Mouse (Mus musculus): ENCODE results near the gene Ptcra. TPM values are rescaled to one million over a fixed set of nuclear protein-coding genes. Genes with fewer than 3 reads are reported as not detected.

The Ptcra gene
- polyA plus RNA-seq, 1 experiment from 2014 or later, result 0.64 TPM

DNA sequence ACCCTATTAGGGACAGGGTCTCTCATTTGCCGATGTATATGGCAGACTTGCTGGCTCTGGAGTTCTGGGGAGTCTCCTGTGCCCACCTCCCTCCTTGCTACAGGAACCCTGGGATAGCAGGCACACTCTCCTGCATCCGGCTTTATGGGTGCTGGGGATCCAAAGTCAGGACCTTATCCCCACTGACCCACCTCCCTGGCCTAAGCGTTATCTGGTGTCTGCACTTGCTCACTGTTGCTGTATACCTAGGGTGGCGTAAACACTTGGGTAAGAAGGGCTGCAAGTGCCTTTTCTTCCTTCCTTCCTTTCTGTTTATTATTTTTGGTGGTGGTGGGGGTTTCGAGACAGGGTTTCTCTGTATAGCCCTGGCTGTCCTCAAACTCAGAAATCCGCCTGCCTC, 22.2 kb downstream of the Ptcra start:
- no peak overlapping the region for H3K4me3 ChIP-seq (replicated peaks)
- H3K9me3 ChIP-seq (replicated peaks), result no peaks in the 10 kb centered on the region
- no peak overlapping the region for H3K4me2 ChIP-seq
- no peaks in the 10 kb centered on the region for H3K27me3 ChIP-seq
- no peak for ATAC-seq (replicated peaks; ENCODE audit: low FRiP score)
- H3K36me3 ChIP-seq, result peaks cover 59% of the 10 kb centered on the region
- 92% methylated on average over 6 of the region's 6 CpGs for WGBS
- H3K9ac ChIP-seq, result no peak overlapping the region
- no peak overlapping the region for H3K27ac ChIP-seq
- no peaks in the 10 kb centered on the region for H3K4me1 ChIP-seq

DNA sequence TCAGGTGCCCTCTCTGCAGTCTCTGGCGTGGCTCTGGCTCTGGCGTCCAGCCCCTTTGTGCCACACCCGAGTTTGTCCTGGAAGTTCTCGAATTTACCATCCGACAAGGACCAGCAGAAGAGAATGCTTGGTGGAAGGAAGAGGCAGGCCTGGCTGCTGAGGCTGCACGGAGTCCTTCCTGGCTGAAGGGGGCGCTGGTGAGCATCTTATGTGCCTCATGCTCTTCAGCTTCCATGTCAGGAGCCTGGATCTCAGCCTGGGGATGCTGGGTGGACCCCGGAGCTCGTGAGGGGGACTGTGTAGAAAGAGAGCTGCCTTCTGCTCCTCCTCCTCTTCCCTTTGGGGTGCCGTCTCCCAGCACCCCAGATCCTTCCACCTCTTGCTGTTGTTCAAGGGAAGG, 27.4 kb downstream of the Ptcra start:
- Histone ChIP-seq H3K4me2 (no peak overlapping the region), H3K9me3 (replicated peaks) (no peaks in the 10 kb centered on the region), H3K4me3 (replicated peaks) (no peak overlapping the region), H3K4me1 (no peaks in the 10 kb centered on the region), H3K27me3 (no peaks in the 10 kb centered on the region), H3K27ac (no peak overlapping the region), H3K9ac (no peak overlapping the region), H3K36me3 (peaks cover 25% of the 10 kb centered on the region)
- 63% methylated on average over 10 of the region's 10 CpGs for WGBS
- ATAC-seq (replicated peaks; ENCODE audit: low FRiP score), result no peak

DNA sequence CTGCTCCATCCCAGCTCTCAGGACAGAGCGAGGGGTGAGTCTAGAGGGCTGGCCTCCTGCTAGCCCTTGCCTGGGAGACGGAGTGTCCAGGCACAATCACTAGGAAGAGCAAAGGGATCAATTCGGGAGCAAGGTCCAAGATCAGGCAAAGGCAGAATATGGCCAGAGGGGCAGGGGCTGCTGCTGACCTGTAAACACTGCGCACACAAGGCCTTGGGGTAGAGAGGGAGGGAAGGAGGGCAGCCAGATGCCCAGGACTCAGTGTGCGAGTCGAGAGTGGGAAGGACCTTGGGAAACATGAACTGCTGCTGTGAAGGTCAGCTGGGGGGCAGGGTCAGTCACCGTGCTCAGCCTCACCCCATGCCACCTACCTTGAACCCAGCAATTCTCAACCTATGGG, 28.2 kb downstream of the Ptcra start:
- peaks cover 23% of the 10 kb centered on the region for H3K36me3 ChIP-seq
- no peak overlapping the region for H3K9ac ChIP-seq
- ATAC-seq (replicated peaks; ENCODE audit: low FRiP score), result no peak
- 82% methylated on average over 7 of the region's 7 CpGs for WGBS
- H3K27ac ChIP-seq, result no peak overlapping the region
- no peak overlapping the region for H3K4me3 ChIP-seq (replicated peaks)
- no peak overlapping the region for H3K4me2 ChIP-seq
- H3K9me3 ChIP-seq (replicated peaks), result no peaks in the 10 kb centered on the region
- H3K4me1 ChIP-seq, result no peaks in the 10 kb centered on the region
- H3K27me3 ChIP-seq, result no peaks in the 10 kb centered on the region

DNA sequence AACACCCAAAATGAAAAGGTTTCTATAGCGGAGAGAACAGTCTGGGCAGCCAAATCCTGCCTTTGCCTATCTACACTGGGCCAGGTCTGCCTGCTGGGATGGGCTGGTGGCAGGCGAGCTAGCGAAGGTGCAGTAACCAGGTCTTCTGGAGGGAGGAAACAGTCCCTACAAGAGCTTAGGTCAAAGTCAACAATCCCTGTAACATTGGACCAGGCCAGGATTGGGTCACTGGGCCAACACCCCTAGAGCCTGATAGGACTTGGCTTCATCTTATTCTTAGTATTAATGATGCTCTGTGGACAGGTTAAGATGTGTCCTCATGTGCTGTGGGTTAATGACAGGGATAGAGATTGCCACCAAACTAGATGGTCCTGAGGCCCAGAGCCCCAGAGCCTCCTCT, 29.5 kb downstream of the Ptcra start:
- peaks cover under 1% of the 10 kb centered on the region; the same call in 1 of the 2 replicates for H3K4me1 ChIP-seq
- no peaks in the 10 kb centered on the region for H3K9me3 ChIP-seq (replicated peaks)
- 98% methylated on average over 3 of the region's 3 CpGs for WGBS
- ATAC-seq (replicated peaks; ENCODE audit: low FRiP score), result no peak
- no peak overlapping the region for H3K9ac ChIP-seq
- no peak overlapping the region for H3K27ac ChIP-seq
- H3K4me3 ChIP-seq (replicated peaks), result no peak overlapping the region
- H3K4me2 ChIP-seq, result no peak overlapping the region
- H3K36me3 ChIP-seq, result peaks cover 23% of the 10 kb centered on the region
- H3K27me3 ChIP-seq, result peaks cover 5% of the 10 kb centered on the region

DNA sequence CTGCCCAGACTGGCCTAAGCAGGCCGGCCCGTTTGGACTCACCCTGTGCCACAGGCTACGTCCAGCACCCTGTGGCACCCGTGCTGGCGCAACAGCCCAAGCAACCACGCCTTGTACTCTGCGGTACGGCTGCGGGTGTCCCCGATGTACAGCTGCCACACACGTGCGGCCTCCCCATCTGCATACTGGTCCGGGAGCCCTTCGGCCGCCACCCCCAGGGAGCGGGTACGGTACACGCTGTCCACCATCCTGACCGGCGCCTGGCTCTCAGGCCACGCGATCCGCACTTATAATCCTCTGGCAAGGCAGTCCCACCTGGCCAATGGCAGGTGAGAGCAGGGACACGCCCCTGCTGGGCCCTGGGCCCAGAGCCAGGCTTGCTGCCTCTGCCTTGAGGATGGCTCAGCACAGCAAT, 34.6 kb downstream of the Ptcra start, which contains the start of gene Gnmt:
TSS of gene Gnmt (minus strand) at position 265 of the 415 bp plus-strand sequence.
- WGBS, result 15% methylated on average over 24 of the region's 24 CpGs
- Histone ChIP-seq H3K4me1 (peaks cover 7% of the 10 kb centered on the region), H3K27me3 (peaks cover 16% of the 10 kb centered on the region), H3K4me2 (peak within 1 kb of the TSS; percentile 52), H3K36me3 (peaks cover 24% of the 10 kb centered on the region), H3K9me3 (replicated peaks) (no peaks in the 10 kb centered on the region), H3K27ac (no peak within 1 kb of the TSS), H3K4me3 (replicated peaks) (peak within 1 kb of the TSS; percentile 20), H3K9ac (no peak within 1 kb of the TSS; the same call in 1 of the 2 replicates)
- peak; percentile 62; the same call in 1 of the 2 replicates for ATAC-seq (replicated peaks; ENCODE audit: low FRiP score)

DNA sequence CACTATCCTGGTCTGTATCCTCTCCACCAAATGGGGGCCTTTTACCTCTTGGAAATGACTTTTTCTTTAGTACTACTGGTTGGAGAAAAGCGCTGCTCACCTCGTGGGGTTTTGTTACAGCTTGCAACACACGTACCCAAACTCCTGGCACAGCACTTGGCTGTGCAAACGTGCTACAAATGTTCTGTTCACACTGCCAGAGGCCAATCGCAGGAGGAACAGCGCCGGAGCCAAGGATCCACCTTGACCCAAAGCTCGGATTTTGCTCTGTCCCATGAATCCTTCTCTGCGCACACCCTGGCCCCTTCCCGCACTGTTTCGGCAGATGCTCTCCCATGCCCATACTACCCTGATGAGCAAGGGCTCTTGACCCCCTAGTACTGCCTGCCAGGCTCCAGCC, 35.0 kb downstream of the Ptcra start:
- Histone ChIP-seq H3K9ac (no peak overlapping the region), H3K4me2 (peak overlapping the region; percentile 52), H3K4me3 (replicated peaks) (peak overlapping the region; percentile 20), H3K27me3 (peaks cover 16% of the 10 kb centered on the region), H3K36me3 (peaks cover 29% of the 10 kb centered on the region), H3K27ac (no peak overlapping the region), H3K9me3 (replicated peaks) (no peaks in the 10 kb centered on the region), H3K4me1 (peaks cover 7% of the 10 kb centered on the region)
- 45% methylated on average over 11 of the region's 11 CpGs for WGBS
- ATAC-seq (replicated peaks; ENCODE audit: low FRiP score), result 0 out of 2 replicates have a peak, but pooled peaks have one; percentile 23

DNA sequence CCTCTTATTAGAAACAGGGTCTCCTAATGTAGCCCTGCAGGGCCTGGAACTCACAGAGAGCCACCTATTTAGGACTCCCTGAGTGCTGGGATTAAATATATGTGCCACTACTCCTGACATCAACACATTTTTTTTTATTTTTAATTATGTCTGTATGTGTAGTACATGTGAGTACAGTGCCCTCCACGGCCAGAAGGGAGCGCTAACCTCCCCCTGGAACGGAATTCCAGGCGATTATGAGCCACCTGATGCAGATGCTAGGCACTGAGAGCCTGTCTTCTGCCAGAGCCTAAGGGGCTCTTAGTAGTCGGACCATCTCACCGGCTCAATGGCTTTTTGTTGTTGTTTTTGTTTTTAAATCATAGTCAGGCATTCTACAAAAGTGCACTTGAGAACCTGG, 35.5 kb downstream of the Ptcra start:
- 42% methylated on average over 6 of the region's 6 CpGs for WGBS
- no peak for ATAC-seq (replicated peaks; ENCODE audit: low FRiP score)

DNA sequence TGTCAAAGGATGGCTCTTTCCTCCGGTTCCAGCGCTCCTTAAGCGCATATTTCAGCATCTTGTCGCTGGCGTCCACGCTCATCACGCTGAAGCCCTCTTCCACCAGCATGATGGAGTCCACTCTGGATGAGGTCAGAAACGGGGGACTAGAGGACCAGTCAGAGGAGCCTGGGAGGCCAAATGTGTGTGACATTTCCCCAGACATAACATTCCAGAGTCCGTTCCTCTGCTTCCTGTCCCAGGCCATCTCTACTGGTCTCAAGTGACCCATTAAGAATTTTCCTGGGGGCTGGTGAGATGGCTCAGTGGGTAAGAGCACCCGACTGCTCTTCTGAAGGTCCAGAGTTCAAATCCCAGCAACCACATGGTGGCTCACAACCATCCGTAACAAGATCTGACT, 36.2 kb downstream of the Ptcra start:
- WGBS, result 85% methylated on average over 11 of the region's 11 CpGs
- ATAC-seq (replicated peaks; ENCODE audit: low FRiP score), result no peak

More for the DNA sequence above, 35.5 kb downstream of the Ptcra start:
- Histone ChIP-seq H3K27me3 (peaks cover 16% of the 10 kb centered on the region), H3K27ac (no peak overlapping the region), H3K36me3 (peaks cover 33% of the 10 kb centered on the region), H3K4me3 (replicated peaks) (no peak overlapping the region), H3K9me3 (replicated peaks) (no peaks in the 10 kb centered on the region), H3K4me1 (peaks cover 7% of the 10 kb centered on the region), H3K9ac (no peak overlapping the region), H3K4me2 (no peak overlapping the region)

DNA sequence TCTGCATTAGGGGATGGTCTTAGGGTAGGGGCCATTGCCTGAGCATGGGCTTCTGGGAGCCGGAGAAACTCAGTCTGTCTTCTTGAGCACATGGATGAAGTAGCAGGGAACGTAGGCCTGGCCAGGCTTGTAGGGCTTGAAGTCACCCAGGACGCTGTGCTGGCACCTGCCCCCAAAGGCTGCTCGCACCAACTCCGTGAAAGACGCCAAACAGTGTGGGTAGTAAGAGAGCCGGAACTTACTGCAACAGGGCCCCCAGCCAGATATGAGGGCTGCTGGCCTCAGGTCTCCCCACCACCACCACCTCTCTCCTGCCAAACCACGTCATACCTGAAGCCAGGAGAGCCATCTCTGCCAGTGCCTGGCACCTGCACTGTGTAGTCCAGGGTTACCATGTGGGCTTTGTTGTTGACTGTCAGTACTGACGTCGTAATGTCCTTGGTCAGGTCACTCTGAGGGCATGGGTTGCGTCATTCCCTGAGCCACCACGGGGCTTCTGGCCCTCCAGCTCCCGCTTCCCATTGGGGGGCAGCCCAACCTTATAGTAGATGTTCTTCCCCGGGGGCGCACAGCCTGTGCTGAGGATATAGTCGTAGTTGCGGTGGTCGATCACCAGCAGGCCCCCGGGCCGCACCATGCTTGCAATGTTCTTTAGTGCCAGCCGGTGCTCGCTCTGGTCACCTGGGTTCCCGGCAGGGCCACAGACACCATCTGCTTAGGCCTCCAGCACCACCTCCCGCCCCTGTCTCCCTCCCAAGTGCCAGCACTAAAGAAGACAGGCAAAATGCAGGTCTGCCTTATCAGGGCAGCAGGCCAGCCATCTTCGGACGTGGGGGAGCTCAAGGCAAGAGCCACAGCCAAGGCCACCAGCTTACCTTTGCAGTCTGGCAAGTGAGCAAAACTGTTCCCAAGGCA, 37.5 kb downstream of the Ptcra start:
- ATAC-seq (replicated peaks; ENCODE audit: low FRiP score), result no peak
- WGBS, result 92% methylated on average over 26 of the region's 26 CpGs

More for the DNA sequence above, 36.2 kb downstream of the Ptcra start:
- Histone ChIP-seq H3K9me3 (replicated peaks) (no peaks in the 10 kb centered on the region), H3K9ac (no peak overlapping the region), H3K27me3 (peaks cover 16% of the 10 kb centered on the region), H3K4me3 (replicated peaks) (no peak overlapping the region), H3K4me1 (peaks cover 7% of the 10 kb centered on the region), H3K4me2 (no peak overlapping the region), H3K27ac (no peak overlapping the region), H3K36me3 (peaks cover 39% of the 10 kb centered on the region)

DNA sequence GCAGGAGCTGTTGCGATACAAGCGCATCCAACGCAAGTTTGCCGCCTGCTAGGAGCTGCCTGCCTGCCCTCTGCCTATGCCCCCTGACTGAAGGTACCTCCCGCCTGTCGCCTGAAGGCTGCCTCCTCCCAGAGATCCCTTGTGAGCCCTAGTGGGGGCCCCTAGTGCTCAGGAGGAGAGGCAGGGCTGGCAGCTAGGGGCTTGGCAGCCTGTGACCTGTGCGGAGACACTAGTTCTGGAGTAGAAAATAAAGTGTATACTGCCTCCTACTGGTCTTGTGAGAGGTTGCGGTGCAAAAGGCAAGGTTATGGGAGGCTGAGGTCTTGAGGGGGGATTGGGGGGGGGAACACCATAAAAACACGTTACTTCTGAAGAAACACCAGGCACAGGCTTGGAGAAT, 38.2 kb downstream of the Ptcra start:
- Histone ChIP-seq H3K4me2 (no peak overlapping the region), H3K36me3 (peaks cover 59% of the 10 kb centered on the region), H3K9ac (0 out of 2 replicates have a peak overlapping the region, but pooled peaks have one; percentile 10), H3K27ac (no peak overlapping the region), H3K9me3 (replicated peaks) (no peaks in the 10 kb centered on the region), H3K4me1 (peaks cover 7% of the 10 kb centered on the region), H3K4me3 (replicated peaks) (no peak overlapping the region), H3K27me3 (peaks cover 16% of the 10 kb centered on the region)
- WGBS, result 47% methylated on average over 9 of the region's 9 CpGs
- ATAC-seq (replicated peaks; ENCODE audit: low FRiP score), result peak; percentile 47; the same call in 1 of the 2 replicates

More for the DNA sequence above, 37.5 kb downstream of the Ptcra start:
- H3K9me3 ChIP-seq (replicated peaks), result no peaks in the 10 kb centered on the region
- no peak overlapping the region for H3K27ac ChIP-seq
- peaks cover 52% of the 10 kb centered on the region for H3K36me3 ChIP-seq
- peaks cover 7% of the 10 kb centered on the region for H3K4me1 ChIP-seq
- no peak overlapping the region for H3K9ac ChIP-seq
- peaks cover 16% of the 10 kb centered on the region for H3K27me3 ChIP-seq
- no peak overlapping the region for H3K4me3 ChIP-seq (replicated peaks)
- H3K4me2 ChIP-seq, result no peak overlapping the region

DNA sequence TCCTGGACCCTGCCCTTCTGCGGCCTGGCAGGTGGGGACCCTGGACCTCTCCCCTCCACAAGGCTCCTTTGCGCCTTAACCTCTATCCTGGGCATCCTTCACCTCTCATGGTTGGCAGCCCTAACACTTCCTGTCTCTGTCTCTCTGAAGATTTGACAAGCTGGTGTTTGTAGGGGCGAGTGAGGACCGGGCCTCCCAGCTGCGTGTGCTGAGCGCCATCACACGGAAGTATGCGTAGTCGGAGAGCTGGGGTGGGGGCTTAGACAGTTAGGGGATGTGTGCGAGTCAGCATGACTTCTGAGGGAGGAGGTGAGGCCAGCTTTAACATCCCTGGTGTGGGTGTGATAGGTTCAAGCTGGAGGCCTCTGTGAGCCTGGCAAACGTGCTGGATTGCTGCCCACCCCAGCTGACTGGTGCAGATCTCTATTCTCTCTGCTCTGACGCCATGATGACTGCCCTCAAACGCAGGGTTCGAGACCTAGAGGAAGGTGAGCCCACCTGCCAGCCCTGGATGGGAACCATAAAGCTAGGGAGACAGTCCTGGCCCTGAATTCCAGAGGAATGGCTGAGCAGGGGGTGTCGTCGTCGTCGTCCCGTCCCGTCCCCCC, 38.9 kb downstream of the Ptcra start:
- H3K4me1 ChIP-seq, result peaks cover 7% of the 10 kb centered on the region
- WGBS, result 77% methylated on average over 20 of the region's 20 CpGs
- H3K36me3 ChIP-seq, result peaks cover 63% of the 10 kb centered on the region
- no peaks in the 10 kb centered on the region for H3K9me3 ChIP-seq (replicated peaks)
- no peak overlapping the region for H3K27ac ChIP-seq
- peaks cover 16% of the 10 kb centered on the region for H3K27me3 ChIP-seq
- H3K4me2 ChIP-seq, result no peak overlapping the region
- ATAC-seq (replicated peaks; ENCODE audit: low FRiP score), result no peak
- H3K4me3 ChIP-seq (replicated peaks), result no peak overlapping the region
- no peak overlapping the region for H3K9ac ChIP-seq

DNA sequence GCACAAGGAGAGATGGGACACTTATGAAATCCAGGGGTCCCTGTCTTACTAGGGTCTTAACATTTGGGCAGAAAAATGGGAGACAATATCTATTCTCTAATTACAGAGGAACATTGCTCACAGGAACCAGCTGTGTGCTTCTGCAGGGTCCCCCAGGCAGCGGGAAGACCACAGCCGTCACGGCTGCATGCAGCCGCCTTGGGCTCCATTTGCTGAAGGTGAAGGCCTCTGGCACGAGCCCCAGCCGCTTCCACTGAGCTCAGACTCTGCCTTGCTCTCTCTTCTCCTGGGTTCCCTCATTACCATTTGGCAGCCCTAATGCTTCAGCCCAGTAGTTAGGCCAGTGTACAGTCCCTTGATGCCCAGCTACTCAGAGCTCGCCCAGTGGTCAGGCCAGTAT, 42.4 kb downstream of the Ptcra start:
- 87% methylated on average over 7 of the region's 7 CpGs for WGBS
- no peaks in the 10 kb centered on the region for H3K27me3 ChIP-seq
- H3K27ac ChIP-seq, result no peak overlapping the region
- no peak overlapping the region for H3K4me2 ChIP-seq
- H3K36me3 ChIP-seq, result peaks cover 84% of the 10 kb centered on the region
- H3K9ac ChIP-seq, result no peak overlapping the region
- no peaks in the 10 kb centered on the region for H3K9me3 ChIP-seq (replicated peaks)
- H3K4me1 ChIP-seq, result no peaks in the 10 kb centered on the region
- ATAC-seq (replicated peaks; ENCODE audit: low FRiP score), result no peak
- no peak overlapping the region for H3K4me3 ChIP-seq (replicated peaks)
